In genomic region chr9:67029518-67029917, GRCm38 (mm10) we compare ENCODE assay signal across 24 mouse cellular contexts. TPM values are rescaled to one million over a fixed set of nuclear protein-coding genes. Genes with fewer than 3 reads are reported as not detected.
DNase-seq lines count a peak whose midpoint lies in the region; ATAC-seq and TF ChIP-seq lines count a peak whose summit lies in the region.
"Had no signal": no experiment of that assay in that cellular context is flagged by ENCODE, and none has a peak within 500 bp of the region (broad histone marks: within the 10 kb centered on the region; RNA-seq: fewer than 3 reads in every experiment).

No protein-coding gene starts in this region.

- no peak for DNase-seq in gastrocnemius, adult 2 months
- no peak for DNase-seq in gastrocnemius, postnatal 4 days (ENCODE audit: low spot score in 2 of 2)
- no peak for DNase-seq in lung, postnatal 4 days
- DNase-seq in adipocyte (ENCODE audit: low spot score) = no peak
- DNase-seq: adrenal gland, postnatal 10 days; B cell, adult 2 months; cerebellum, adult 11 months; cerebellum, adult 8-10 months; cerebellum, postnatal 14 days; embryo, embryonic 11 days; gastrocnemius, postnatal 36 days; heart, postnatal 14 days had no signal

- H3K27me3 ChIP-seq in heart, embryonic 14.5 days (ENCODE audit: control insufficient read depth, insufficient read depth, low read length) = no peaks in the 10 kb centered on the region
- H3K27me3 ChIP-seq in heart, embryonic 12.5 days (replicated peaks) = no peaks in the 10 kb centered on the region
- H3K27me3 ChIP-seq in lung, embryonic 16.5 days (ENCODE audit: control insufficient read depth, insufficient read depth, low read depth, low read length) = no peaks in the 10 kb centered on the region
- H3K27me3 ChIP-seq: embryonic facial prominence, embryonic 15.5 days; intestine, embryonic 15.5 days had no signal

- intact Hi-C loops in gastrocnemius, adult 2 months (cut with DNase I) = no loop called here

- H3K9ac ChIP-seq in heart, embryonic 14.5 days (ENCODE audit: low read length) = no peak overlapping the region
- H3K9ac ChIP-seq in heart, embryonic 12.5 days = no peak overlapping the region
- H3K9ac ChIP-seq in lung, embryonic 16.5 days (ENCODE audit: low read length) = no peak overlapping the region
- H3K9ac ChIP-seq: embryonic facial prominence, embryonic 15.5 days; hindbrain, embryonic 14.5 days; intestine, embryonic 15.5 days had no signal

- no peak for TF ChIP-seq CTCF in gastrocnemius, adult 2 months (IDR thresholded peaks at IDR 0.05)

- ATAC-seq in heart, embryonic 14.5 days (ENCODE audit: insufficient number of reproducible peaks, insufficient read depth, low FRiP score, low read depth) = no peak
- ATAC-seq in heart, embryonic 12.5 days (ENCODE audit: insufficient number of reproducible peaks, low FRiP score) = no peak
- ATAC-seq in lung, embryonic 16.5 days (ENCODE audit: low read depth) = no peak
- ATAC-seq: CD4-positive, CD25-positive, alpha-beta regulatory T cell, adult 4 months; forebrain, embryonic 14.5 days; intestine, embryonic 15.5 days had no signal

- no peak overlapping the region for H3K4me2 ChIP-seq in heart, embryonic 14.5 days (ENCODE audit: low read length)
- no peak overlapping the region for H3K4me2 ChIP-seq in heart, embryonic 12.5 days
- no peak overlapping the region for H3K4me2 ChIP-seq in lung, embryonic 16.5 days (ENCODE audit: low read depth, low read length)
- H3K4me2 ChIP-seq: embryonic facial prominence, embryonic 15.5 days; hindbrain, embryonic 14.5 days; intestine, embryonic 15.5 days had no signal

- no peak overlapping the region for H3K4me3 ChIP-seq in gastrocnemius, adult 2 months
- H3K4me3 ChIP-seq in heart, embryonic 14.5 days (ENCODE audit: control insufficient read depth in 1 of 2, insufficient read depth in 1 of 2, low read depth in 1 of 2, low read length in 2 of 2) = no peak overlapping the region
- no peak overlapping the region for H3K4me3 ChIP-seq in heart, embryonic 12.5 days
- no peak overlapping the region for H3K4me3 ChIP-seq in lung, embryonic 16.5 days (ENCODE audit: low read length)
- H3K4me3 ChIP-seq: embryonic facial prominence, embryonic 15.5 days; erythroblast, embryonic 14.5 days; forebrain, embryonic 10.5 days; hindbrain, embryonic 10.5 days; intestine, embryonic 15.5 days had no signal

- H3K27ac ChIP-seq in gastrocnemius, adult 2 months = peak overlapping the region; percentile 20
- peak overlapping the region; percentile 29 to 47; a peak in 3 of 4 replicates for H3K27ac ChIP-seq in heart, embryonic 14.5 days (replicated peaks in 1 of 2; ENCODE audit: control insufficient read depth in 1 of 2, insufficient read depth in 1 of 2, low read depth in 2 of 2, low read length in 2 of 2)
- no peak overlapping the region for H3K27ac ChIP-seq in heart, embryonic 12.5 days (ENCODE audit: poor library complexity, severe bottlenecking)
- H3K27ac ChIP-seq in lung, embryonic 16.5 days (ENCODE audit: low read length) = peak overlapping the region; percentile 44; the same call in 1 of the 2 replicates
- H3K27ac ChIP-seq: embryonic facial prominence, embryonic 15.5 days; forebrain, embryonic 10.5 days; hindbrain, embryonic 10.5 days; hindbrain, embryonic 14.5 days; intestine, embryonic 15.5 days had no signal

- 73% methylated on average over 13 of the region's 13 CpGs for WGBS in heart, embryonic 14.5 days
- WGBS in heart, embryonic 12.5 days = 75% methylated on average over 13 of the region's 13 CpGs
- WGBS in lung, embryonic 16.5 days = 80% methylated on average over 13 of the region's 13 CpGs

- peaks cover 100% of the 10 kb centered on the region for H3K36me3 ChIP-seq in heart, embryonic 14.5 days (ENCODE audit: control insufficient read depth, insufficient read depth, low read length)
- peaks cover 97% of the 10 kb centered on the region for H3K36me3 ChIP-seq in heart, embryonic 12.5 days
- H3K36me3 ChIP-seq in lung, embryonic 16.5 days (ENCODE audit: control insufficient read depth, insufficient read depth, low read length) = peaks cover 73% of the 10 kb centered on the region

- H3K9me3 ChIP-seq in heart, embryonic 14.5 days (ENCODE audit: control insufficient read depth, low read length) = no peaks in the 10 kb centered on the region
- no peaks in the 10 kb centered on the region for H3K9me3 ChIP-seq in heart, embryonic 12.5 days (replicated peaks)
- H3K9me3 ChIP-seq in lung, embryonic 16.5 days (ENCODE audit: control insufficient read depth, low read length) = no peaks in the 10 kb centered on the region
- H3K9me3 ChIP-seq: embryonic facial prominence, embryonic 15.5 days; G1E; intestine, embryonic 15.5 days had no signal

- H3K4me1 ChIP-seq in heart, embryonic 14.5 days (ENCODE audit: control insufficient read depth in 2 of 2, insufficient read depth in 2 of 2, low read length in 2 of 2) = peaks cover 17 to 39% of the 10 kb centered on the region in 2 experiments; a peak in 3 of 4 replicates
- peaks cover 55% of the 10 kb centered on the region for H3K4me1 ChIP-seq in heart, embryonic 12.5 days (replicated peaks)
- peaks cover 12% of the 10 kb centered on the region for H3K4me1 ChIP-seq in lung, embryonic 16.5 days (replicated peaks; ENCODE audit: control insufficient read depth, insufficient read depth, low read length)
- H3K4me1 ChIP-seq: forebrain, embryonic 10.5 days; hindbrain, embryonic 10.5 days had no signal

RNA-seq across cellular contexts. Expression of gene Tpm1, which starts 19.7 kb away (rescaled TPM):
- total RNA-seq in gastrocnemius, adult 2 months (2021) = over 10,000 TPM; 18,374 to 28,065 TPM
- total RNA-seq in gastrocnemius, postnatal 4 days (2021) = 1,000 to 10,000 TPM; 7,029 to 7,975 TPM
- polyA plus RNA-seq in heart, embryonic 14.5 days (2014; fragmentation: Nextera tagmentation; extraction: Ambion mirVana) = 5,210 and 5,334 TPM in 2 replicates
- 4,565 and 4,650 TPM in 2 replicates for polyA plus RNA-seq in heart, embryonic 12.5 days (2016; fragmentation: Nextera tagmentation; extraction: Ambion mirVana)
- polyA plus RNA-seq in lung, embryonic 16.5 days (2015; fragmentation: Nextera tagmentation; extraction: Ambion mirVana) = 758 and 782 TPM in 2 replicates

RNA-seq across cellular contexts. Expression of gene Lactb, which starts 54.2 kb away (rescaled TPM):
- 10 to 100 TPM; 17.7 to 22.3 TPM for total RNA-seq in gastrocnemius, adult 2 months (2021)
- 10 to 100 TPM; 13.5 to 17.5 TPM for total RNA-seq in gastrocnemius, postnatal 4 days (2021)
- 8.5 and 8.7 TPM in 2 replicates for polyA plus RNA-seq in heart, embryonic 14.5 days (2014; fragmentation: Nextera tagmentation; extraction: Ambion mirVana)
- 9.3 and 10.1 TPM in 2 replicates for polyA plus RNA-seq in heart, embryonic 12.5 days (2016; fragmentation: Nextera tagmentation; extraction: Ambion mirVana)
- polyA plus RNA-seq in lung, embryonic 16.5 days (2015; fragmentation: Nextera tagmentation; extraction: Ambion mirVana) = 6.0 and 7.0 TPM in 2 replicates
